Mouse (Mus musculus) heart, postnatal 25 days (tissue): ENCODE results near the gene Rnf157. TPM values are rescaled to one million over a fixed set of nuclear protein-coding genes. Genes with fewer than 3 reads are reported as not detected.
"Not testable (repeated sequence)": the region's sequence is repeated elsewhere in the genome, so short reads cannot be mapped to it uniquely, and the experiment has no call there.

Experiments
- DNase-seq: peaks from one replicate; pipeline ENCODE4 v3.0.0; 2022; ENCODE audit warnings: low spot score
- intact Hi-C: fragments of 180-260 bp; cut with DNase I; formaldehyde crosslinking; loops from one replicate; pipeline ENCODE4 v1.15.1; 2025
- total RNA-seq, 2 experiments: library from RNA; stranded (reverse); gene quantifications; 2 replicates each; pipeline ENCODE4 v1.2.3; 2021

The Rnf157 gene
- total RNA-seq, 2 experiments from 2014 or later, result 3.9 to 4.1 TPM

GRCm38 (mm10) chr11:116388841-116389480 is 23.9 kb downstream of the Rnf157 start:
- DNase-seq, result no peak

GRCm38 (mm10) chr11:116387086-116388071 is 25.5 kb downstream of the Rnf157 start:
- intact Hi-C loops, result loop anchor here (5.0 kb wide), 1 partner anchor 60 kb away; no protein-coding TSS in a partner anchor
- DNase-seq, result no peak

More at GRCm38 (mm10) chr11:116388841-116389480, 23.9 kb downstream of the Rnf157 start:
- intact Hi-C loops, result loop anchor here (5.0 kb wide), 1 partner anchor 58 kb away; no protein-coding TSS in a partner anchor

- intact Hi-C loops, result loop anchor here (5.0 kb wide), 1 partner anchor 61 kb away; no protein-coding TSS in a partner anchor
- DNase-seq, result no peak
Observed at GRCm38 (mm10) chr11:116385999-116386398, 26.8 kb downstream of the Rnf157 start.

- intact Hi-C loops, result no loop called here
Observed at GRCm38 (mm10) chr11:116384171-116384570, 28.7 kb downstream of the Rnf157 start.

GRCm38 (mm10) chr11:116383070-116383469 is 29.8 kb downstream of the Rnf157 start:
- DNase-seq, intact Hi-C loops: not testable (repeated sequence)

More at GRCm38 (mm10) chr11:116384171-116384570, 28.7 kb downstream of the Rnf157 start:
- DNase-seq, result no peak

GRCm38 (mm10) chr11:116380767-116381166 is 32.1 kb downstream of the Rnf157 start:
- intact Hi-C loops, result no loop called here
- DNase-seq, result no peak

- DNase-seq, result no peak
Observed at GRCm38 (mm10) chr11:116379530-116379929, 33.3 kb downstream of the Rnf157 start.

GRCm38 (mm10) chr11:116376945-116377661 is 35.7 kb downstream of the Rnf157 start:
- intact Hi-C loops, result no loop called here
- no peak for DNase-seq

More at GRCm38 (mm10) chr11:116379530-116379929, 33.3 kb downstream of the Rnf157 start:
- intact Hi-C loops, result no loop called here

- no peak for DNase-seq
- intact Hi-C loops, result no loop called here
Observed at GRCm38 (mm10) chr11:116371894-116372450, 40.9 kb downstream of the Rnf157 start.

- intact Hi-C loops, result loop anchor here (5.0 kb wide), 1 partner anchor 52 kb away; no protein-coding TSS in a partner anchor
- DNase-seq, result no peak
Observed at GRCm38 (mm10) chr11:116369633-116370032, 43.2 kb downstream of the Rnf157 start.

GRCm38 (mm10) chr11:116369051-116369450 is 43.8 kb downstream of the Rnf157 start:
- no peak for DNase-seq
- intact Hi-C loops, result loop anchor here (5.0 kb wide), 1 partner anchor 52 kb away; no protein-coding TSS in a partner anchor

- intact Hi-C loops, result loop anchor here (5.0 kb wide), 1 partner anchor 51 kb away; no protein-coding TSS in a partner anchor
- DNase-seq, result peak; percentile 29
Observed at GRCm38 (mm10) chr11:116368116-116368515, 44.7 kb downstream of the Rnf157 start.

GRCm38 (mm10) chr11:116366647-116367046 is 46.2 kb downstream of the Rnf157 start:
- intact Hi-C loops, result loop anchor here (5.0 kb wide), 1 partner anchor 49 kb away; no protein-coding TSS in a partner anchor
- DNase-seq, result no peak

- intact Hi-C loops, result loop anchor here (5.0 kb wide), 1 partner anchor 49 kb away; no protein-coding TSS in a partner anchor
- DNase-seq, result no peak
Observed at GRCm38 (mm10) chr11:116366124-116366523, 46.7 kb downstream of the Rnf157 start.

- DNase-seq, result no peak
- intact Hi-C loops, result loop anchor here (5.0 kb wide), 1 partner anchor 48 kb away; no protein-coding TSS in a partner anchor
Observed at GRCm38 (mm10) chr11:116365432-116365831, 47.4 kb downstream of the Rnf157 start.

- intact Hi-C loops, result no loop called here
- no peak for DNase-seq
Observed at GRCm38 (mm10) chr11:116362015-116362414, 50.8 kb downstream of the Rnf157 start.

- intact Hi-C loops, DNase-seq: not testable (repeated sequence)
Observed at GRCm38 (mm10) chr11:116360915-116361314, 51.9 kb downstream of the Rnf157 start.

- DNase-seq, result no peak
- intact Hi-C loops, result no loop called here
Observed at GRCm38 (mm10) chr11:116359652-116360051, 53.2 kb downstream of the Rnf157 start.
